Mouse (Mus musculus) skeletal muscle tissue, adult 2 months (tissue): Measurements from ENCODE around the gene Ston2.
A peak's percentile ranks its signal among the peaks of the same experiment; 100 is the strongest.
"Not testable (repeated sequence)": the region's sequence is repeated elsewhere in the genome, so short reads cannot be mapped to it uniquely, and the experiment has no call there.

Source experiments
- DNase-seq: peaks from one replicate; pipeline ENCODE4 v3.0.0-alpha.2; 2012; ENCODE audit warnings: low read depth, low spot score

The Ston2 gene

DNA sequence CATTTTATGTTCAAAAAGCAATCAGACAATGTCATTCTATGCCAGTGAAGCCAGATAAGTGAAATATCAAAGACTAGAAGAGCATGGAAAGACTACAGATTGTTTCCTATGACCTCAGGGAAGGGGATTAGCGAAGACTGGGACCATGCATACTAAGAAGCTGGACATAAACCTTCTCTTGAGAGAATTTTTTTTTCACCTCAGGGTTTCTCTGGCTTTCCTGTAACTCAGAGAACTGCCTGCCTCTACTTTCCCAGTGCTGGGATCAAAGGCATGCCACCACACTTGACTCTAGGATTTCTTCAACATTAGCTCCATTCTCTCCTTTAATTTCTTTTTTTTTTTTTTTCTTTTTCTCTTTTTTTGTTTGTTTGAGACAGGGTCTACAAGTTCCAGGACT lies 197.0 kb downstream of the Ston2 start:
- no peak for DNase-seq

DNA sequence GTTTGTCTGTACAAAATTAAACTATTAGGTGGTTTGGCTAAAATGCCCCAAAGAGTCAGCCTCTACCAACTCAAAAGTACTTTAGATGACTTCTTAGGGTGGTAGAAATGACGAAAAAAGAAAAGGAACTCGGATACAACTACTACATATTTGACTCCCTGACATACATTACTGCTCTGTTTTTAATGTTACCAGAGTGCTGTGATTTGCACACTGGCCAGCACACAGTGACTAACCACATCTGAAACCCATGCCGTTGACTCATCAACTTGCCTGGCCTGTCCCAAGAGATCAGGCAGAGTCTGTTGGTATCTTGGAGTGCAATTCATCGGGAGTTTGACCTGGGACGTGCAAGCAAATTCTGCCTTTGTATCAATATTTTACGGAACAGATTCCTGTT lies 197.5 kb downstream of the Ston2 start:
- peak; percentile 57 for DNase-seq

GRCm38 (mm10) chr12:91589847-91590690 lies 198.1 kb downstream of the Ston2 start, which contains the start of gene Gtf2a1:
Gene Gtf2a1 (minus strand): TSS chr12:91590487.
- peak; percentile 95 for DNase-seq

- no peak for DNase-seq
Measured at GRCm38 (mm10) chr12:91589542-91589846, 198.7 kb downstream of the Ston2 start.

- DNase-seq = peak; percentile 25
Measured at GRCm38 (mm10) chr12:91588670-91589541, 199.3 kb downstream of the Ston2 start.

GRCm38 (mm10) chr12:91588176-91588669 lies 200.0 kb downstream of the Ston2 start:
- DNase-seq = peak; percentile 97

GRCm38 (mm10) chr12:91587491-91588033 lies 200.6 kb downstream of the Ston2 start:
- no peak for DNase-seq

DNA sequence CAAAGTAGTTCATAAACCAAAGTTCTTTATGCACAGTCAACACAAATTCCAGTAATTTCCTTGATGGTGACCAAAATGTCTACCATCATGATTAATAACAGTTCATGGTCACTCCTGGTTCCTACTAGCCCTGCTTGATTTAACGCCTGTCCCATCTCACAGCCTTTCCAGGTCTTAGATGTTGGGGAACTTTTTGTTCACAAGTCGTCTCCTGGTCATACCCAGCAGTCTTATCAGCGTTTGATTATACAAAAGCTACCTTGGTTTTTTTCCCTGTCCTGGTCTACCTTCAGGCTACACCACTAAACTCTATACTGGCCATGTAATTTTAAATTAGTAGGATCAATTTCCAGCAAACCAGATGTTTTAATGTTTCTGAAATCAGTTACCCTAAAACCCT lies 201.1 kb downstream of the Ston2 start:
- DNase-seq = no peak

- not testable (repeated sequence) for DNase-seq
Measured at GRCm38 (mm10) chr12:91585815-91586214, 202.4 kb downstream of the Ston2 start.

GRCm38 (mm10) chr12:91585206-91585605 lies 203.0 kb downstream of the Ston2 start:
- no peak for DNase-seq

GRCm38 (mm10) chr12:91583409-91583808 lies 204.8 kb downstream of the Ston2 start:
- DNase-seq = no peak
